Mouse (Mus musculus) hematopoietic stem cell, adult 5-6 weeks (primary cell): ENCODE measurements around the gene Camkmt. TPM values are rescaled to one million over a fixed set of nuclear protein-coding genes. Genes with fewer than 3 reads are reported as not detected.

Experiments
- ATAC-seq, 2 experiments: fragments of 125-278 bp in 1 of 2; replicated peaks in 1 of 2; 2 replicates each; pipeline ENCODE4 v1.8.0; 2016 to 2017; ENCODE audit warnings: inconsistent platforms in 2 of 2, mild to moderate bottlenecking in 2 of 2, moderate number of reproducible peaks in 2 of 2, low read depth in 1 of 2, moderate TSS enrichment in 1 of 2; ENCODE audit not compliant: low FRiP score in 2 of 2, poor library complexity in 2 of 2, severe bottlenecking in 2 of 2, insufficient read depth in 1 of 2, low TSS enrichment in 1 of 2
- total RNA-seq: library from RNA; stranded (forward); fragments of 172-1452, 232-1000 nt; gene quantifications from 2 replicates; pipeline ENCODE4 v1.2.3, GENCODE M21; 2017

The Camkmt gene
- total RNA-seq, 1 experiment from 2014 or later: 6.7 TPM

- ATAC-seq: no peak
Observed at GRCm38 (mm10) chr17:85318401-85318800, 228.0 kb downstream of the Camkmt start.

- ATAC-seq: no peak
Observed at GRCm38 (mm10) chr17:85319779-85320300, 229.5 kb downstream of the Camkmt start.

- no peak for ATAC-seq
Observed at GRCm38 (mm10) chr17:85328901-85329300, 238.5 kb downstream of the Camkmt start.

- ATAC-seq: no peak
Observed at GRCm38 (mm10) chr17:85335464-85335863, 245.1 kb downstream of the Camkmt start.

- ATAC-seq: no peak
Observed at GRCm38 (mm10) chr17:85337666-85338065, 247.3 kb downstream of the Camkmt start.

GRCm38 (mm10) chr17:85341134-85341700, 250.9 kb downstream of the Camkmt start:
- no peak for ATAC-seq

- ATAC-seq: no peak
Observed at GRCm38 (mm10) chr17:85342471-85342870, 252.1 kb downstream of the Camkmt start.

- ATAC-seq: no peak
Observed at GRCm38 (mm10) chr17:85343435-85343834, 253.1 kb downstream of the Camkmt start.

GRCm38 (mm10) chr17:85346701-85347100, 256.3 kb downstream of the Camkmt start:
- ATAC-seq: no peak

- ATAC-seq: no peak
Observed at GRCm38 (mm10) chr17:85349331-85349935, 259.1 kb downstream of the Camkmt start.

GRCm38 (mm10) chr17:85351301-85351700, 260.9 kb downstream of the Camkmt start:
- ATAC-seq: no peak

GRCm38 (mm10) chr17:85352731-85353130, 262.4 kb downstream of the Camkmt start:
- no peak for ATAC-seq

GRCm38 (mm10) chr17:85353191-85353590, 262.8 kb downstream of the Camkmt start:
- ATAC-seq: no peak

- ATAC-seq: no peak
Observed at GRCm38 (mm10) chr17:85353636-85354035, 263.3 kb downstream of the Camkmt start.

GRCm38 (mm10) chr17:85355356-85355755, 265.0 kb downstream of the Camkmt start:
- no peak for ATAC-seq

GRCm38 (mm10) chr17:85361006-85361405, 270.7 kb downstream of the Camkmt start:
- no peak for ATAC-seq

GRCm38 (mm10) chr17:85367319-85367718, 277.0 kb downstream of the Camkmt start:
- no peak for ATAC-seq

GRCm38 (mm10) chr17:85368776-85369175, 278.4 kb downstream of the Camkmt start:
- ATAC-seq: no peak

- no peak for ATAC-seq
Observed at GRCm38 (mm10) chr17:85372076-85372475, 281.7 kb downstream of the Camkmt start.
